Mouse (Mus musculus) hindbrain, embryonic 11.5 days (tissue): ENCODE measurements around the gene Plcg1. TPM values are rescaled to one million over a fixed set of nuclear protein-coding genes. Genes with fewer than 3 reads are reported as not detected.

ENCODE experiments used
- ATAC-seq: fragments of 200-750 bp; cut with Nextera tagmentation; 2 replicates; pipeline ENCODE4 v1.8.0; 2017; ENCODE audit warnings: mild to moderate bottlenecking, moderate TSS enrichment, moderate library complexity; ENCODE audit not compliant: low FRiP score
- DNase-seq: peaks from one replicate; pipeline ENCODE4 v3.0.0-alpha.2; 2015; ENCODE audit warnings: low spot score
- H3K27ac ChIP-seq: fragments of 300-500 bp; sonication (generic); 2 replicates; pipeline ENCODE4 v1.5.1; 2014; ENCODE audit warnings: mild to moderate bottlenecking, low read depth, low read length
- H3K27me3 ChIP-seq: fragments of 300-500 bp; sonication (generic); 2 replicates; pipeline ENCODE4 v1.6.1; 2014; ENCODE audit warnings: mild to moderate bottlenecking, low read length, moderate library complexity, mixed read lengths; ENCODE audit not compliant: control insufficient read depth, insufficient read depth
- H3K36me3 ChIP-seq: fragments of 300-500 bp; sonication (generic); 2 replicates; pipeline ENCODE4 v1.6.1; 2014; ENCODE audit warnings: mild to moderate bottlenecking, low read length, moderate library complexity, mixed read lengths; ENCODE audit not compliant: control insufficient read depth, insufficient read depth
- H3K4me1 ChIP-seq: fragments of 300-500 bp; sonication (generic); replicated peaks from 2 replicates; pipeline ENCODE4 v1.6.1; 2014; ENCODE audit warnings: low read length, mixed read lengths; ENCODE audit not compliant: control insufficient read depth, insufficient read depth
- H3K4me2 ChIP-seq: fragments of 300-500 bp; sonication (generic); replicated peaks from 2 replicates; pipeline ENCODE4 v1.6.1; 2014; ENCODE audit warnings: mild to moderate bottlenecking, low read depth, low read length
- H3K4me3 ChIP-seq: fragments of 300-500 bp; sonication (generic); 2 replicates; pipeline ENCODE4 v1.5.1; 2014; ENCODE audit warnings: low read depth, low read length
- H3K9ac ChIP-seq: fragments of 300-500 bp; sonication (generic); 2 replicates; pipeline ENCODE4 v1.6.1; 2014; ENCODE audit warnings: low read depth, low read length
- H3K9me3 ChIP-seq: fragments of 300-500 bp; sonication (generic); 2 replicates; pipeline ENCODE4 v1.6.1; 2016; ENCODE audit warnings: low read length; ENCODE audit not compliant: control insufficient read depth
- WGBS: fragments of 180-500 bp; shearing (Covaris S2); extraction: QIAGEN DNeasy Blood & Tissue Kit; methylation state at CpG from one replicate; pipeline ENCODE4 v1.1.7; 2014; 5-methylcytosine and 5-hydroxymethylcytosine counted together
- polyA plus RNA-seq: library from polyadenylated mRNA; unstranded; fragments of >200 nt; fragmentation: Nextera tagmentation; extraction: Ambion mirVana; gene quantifications from 2 replicates; pipeline ENCODE4 v1.2.1, GENCODE M21; 2014

The Plcg1 gene
- 67.8 and 73.3 TPM in 2 replicates for polyA plus RNA-seq

- Histone ChIP-seq H3K4me1 (peaks cover 7% of the 10 kb centered on the region; the same call in 1 of the 2 replicates), H3K27me3 (no peaks in the 10 kb centered on the region), H3K36me3 (peaks cover 6% of the 10 kb centered on the region; the same call in 1 of the 2 replicates), H3K9ac (peak within 1 kb of the TSS; percentile 98), H3K27ac (peak within 1 kb of the TSS; percentile 95), H3K4me3 (peak within 1 kb of the TSS; percentile 90), H3K4me2 (peak within 1 kb of the TSS; percentile 91), H3K9me3 (no peaks in the 10 kb centered on the region)
- peak; percentile 97 for DNase-seq
- ATAC-seq: peak; percentile 96
- under 1% methylated on average over 66 of the region's 99 CpGs for WGBS
These were observed at the start of gene Plcg1 for GRCm38 (mm10) chr2:160731117-160731838. Gene Plcg1 (plus strand): TSS chr2:160731300.

DNA sequence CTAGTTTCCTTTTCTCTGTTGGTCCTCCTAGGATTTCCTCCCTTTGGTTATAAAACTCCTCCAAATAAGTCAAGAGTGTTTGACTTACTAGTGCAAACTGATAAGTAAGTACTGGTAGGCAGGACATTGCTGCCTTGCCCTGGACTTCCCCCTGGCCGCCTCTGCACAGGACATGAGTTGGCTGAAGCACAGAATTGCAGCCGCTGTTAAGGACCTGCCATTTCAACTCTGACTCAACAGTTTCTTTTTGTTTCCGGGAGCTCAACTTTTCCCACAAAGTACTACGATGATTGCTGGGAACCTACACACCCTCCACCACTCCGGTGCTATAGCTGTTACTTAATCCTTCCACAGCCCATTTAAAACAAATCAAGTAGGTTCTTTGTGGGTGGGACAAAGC, 30.8 kb upstream of the Plcg1 start:
- Histone ChIP-seq H3K27me3 (no peaks in the 10 kb centered on the region), H3K27ac (no peak overlapping the region), H3K4me1 (no peaks in the 10 kb centered on the region), H3K4me2 (no peak overlapping the region), H3K4me3 (no peak overlapping the region), H3K9me3 (no peaks in the 10 kb centered on the region), H3K9ac (no peak overlapping the region), H3K36me3 (peaks cover 2% of the 10 kb centered on the region; the same call in 1 of the 2 replicates)
- WGBS: 91% methylated on average over 5 of the region's 5 CpGs
- no peak for ATAC-seq
- DNase-seq: no peak

DNA sequence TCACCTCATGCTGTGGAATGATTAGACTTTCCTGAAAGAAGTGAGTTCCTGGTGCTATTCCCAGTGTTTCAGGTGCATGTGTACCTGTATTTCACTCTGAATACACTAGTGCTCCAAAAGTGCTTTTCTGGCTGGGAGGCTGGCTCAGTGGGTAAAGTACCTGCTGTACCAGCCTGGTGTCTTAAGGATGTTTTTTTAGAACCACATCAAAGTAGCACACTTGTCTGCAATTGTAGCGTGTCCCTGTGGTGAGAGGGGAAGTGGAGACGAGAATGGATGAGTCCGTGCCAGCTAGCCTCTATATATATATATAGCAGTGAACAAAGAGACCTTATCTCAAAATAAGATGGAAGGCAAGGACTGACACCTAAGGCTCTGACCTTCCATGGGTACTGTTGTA, 29.5 kb upstream of the Plcg1 start:
- Histone ChIP-seq H3K27me3 (no peaks in the 10 kb centered on the region), H3K27ac (no peak overlapping the region), H3K36me3 (peaks cover 5% of the 10 kb centered on the region; the same call in 1 of the 2 replicates), H3K4me3 (no peak overlapping the region), H3K9ac (no peak overlapping the region), H3K9me3 (no peaks in the 10 kb centered on the region), H3K4me2 (no peak overlapping the region), H3K4me1 (no peaks in the 10 kb centered on the region)
- no peak for DNase-seq
- no peak for ATAC-seq
- 93% methylated on average over 3 of the region's 3 CpGs for WGBS

DNA sequence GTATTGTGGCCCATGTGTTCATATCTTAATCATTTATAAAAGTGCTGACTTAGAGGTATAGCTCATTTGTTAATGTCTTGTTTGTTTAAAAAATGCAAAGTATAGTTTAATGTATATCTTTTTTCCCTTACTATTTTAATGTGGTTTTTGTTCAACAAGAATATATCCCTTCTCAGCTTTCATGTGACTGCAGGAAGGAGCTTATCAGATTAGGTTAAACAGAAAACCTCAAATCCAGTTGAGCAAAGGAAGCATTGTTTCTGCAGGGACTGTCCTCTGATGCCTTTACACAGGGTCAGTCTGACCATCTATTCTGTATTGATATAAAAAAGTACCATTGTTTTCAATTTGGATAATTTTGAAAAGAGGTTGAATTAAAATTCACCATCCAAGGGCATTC, 28.3 kb upstream of the Plcg1 start:
- H3K27ac ChIP-seq: no peak overlapping the region
- peaks cover 6% of the 10 kb centered on the region; the same call in 1 of the 2 replicates for H3K36me3 ChIP-seq
- H3K9me3 ChIP-seq: no peaks in the 10 kb centered on the region
- no peaks in the 10 kb centered on the region for H3K4me1 ChIP-seq
- no peak overlapping the region for H3K4me2 ChIP-seq
- no peak for ATAC-seq
- H3K4me3 ChIP-seq: no peak overlapping the region
- DNase-seq: no peak
- no peaks in the 10 kb centered on the region for H3K27me3 ChIP-seq
- no peak overlapping the region for H3K9ac ChIP-seq

DNA sequence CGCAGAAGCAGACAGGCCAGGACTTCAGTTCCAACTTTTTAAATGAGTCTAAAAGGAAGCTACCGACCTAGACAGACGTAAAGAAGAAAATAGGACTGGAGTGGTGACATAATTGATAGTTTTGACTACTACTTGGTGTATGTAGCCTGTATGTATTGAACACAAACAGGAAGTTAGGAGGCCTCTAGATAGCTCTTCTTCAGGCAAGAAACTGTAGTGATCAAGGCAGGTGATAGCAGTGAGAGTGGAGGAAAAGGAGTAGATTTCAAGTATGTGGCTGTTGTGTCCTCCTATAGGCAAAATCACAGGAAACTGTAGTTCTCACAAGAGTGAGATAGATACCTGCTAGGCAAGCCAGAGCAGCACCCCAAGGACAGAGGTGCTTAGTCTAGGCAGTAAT, 23.4 kb upstream of the Plcg1 start:
- Histone ChIP-seq H3K27me3 (no peaks in the 10 kb centered on the region), H3K4me2 (no peak overlapping the region), H3K4me1 (no peaks in the 10 kb centered on the region), H3K9ac (no peak overlapping the region), H3K27ac (no peak overlapping the region), H3K9me3 (no peaks in the 10 kb centered on the region), H3K4me3 (no peak overlapping the region), H3K36me3 (peaks cover 8% of the 10 kb centered on the region)
- DNase-seq (no peak), ATAC-seq (no peak)
- 95% methylated on average over 3 of the region's 3 CpGs for WGBS

DNA sequence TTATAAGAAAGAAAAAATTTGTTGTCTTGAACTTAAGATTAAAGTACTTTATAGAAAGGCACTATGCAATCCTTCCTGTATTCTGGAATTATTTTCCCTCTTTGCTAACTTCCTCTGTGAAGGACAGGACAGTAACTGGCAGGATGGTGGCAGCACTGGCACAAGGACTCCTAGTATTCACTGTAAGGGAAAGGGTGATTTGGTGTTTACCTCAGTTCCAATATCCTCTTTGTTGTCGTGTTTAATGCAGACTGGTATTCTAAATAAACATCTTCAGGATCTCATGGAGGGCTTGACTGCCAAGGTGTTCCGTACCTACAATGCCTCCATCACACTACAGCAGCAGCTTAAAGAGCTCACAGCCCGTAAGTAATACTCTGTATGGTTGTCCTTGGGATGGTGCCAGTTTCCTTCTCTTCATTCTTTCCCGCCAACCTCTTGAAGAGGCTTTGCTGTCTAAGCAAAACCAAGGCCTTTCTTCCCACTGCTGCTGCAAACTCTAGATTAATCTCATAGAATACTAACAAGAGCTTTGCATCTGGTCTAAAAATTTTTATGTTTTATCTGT, 15.6 kb upstream of the Plcg1 start:
- DNase-seq: no peak
- WGBS: 89% methylated on average over 4 of the region's 4 CpGs
- Histone ChIP-seq H3K9me3 (no peaks in the 10 kb centered on the region), H3K4me2 (no peak overlapping the region), H3K9ac (no peak overlapping the region), H3K4me3 (no peak overlapping the region), H3K27ac (no peak overlapping the region), H3K27me3 (no peaks in the 10 kb centered on the region), H3K36me3 (peaks cover 15% of the 10 kb centered on the region), H3K4me1 (no peaks in the 10 kb centered on the region)
- no peak for ATAC-seq

DNA sequence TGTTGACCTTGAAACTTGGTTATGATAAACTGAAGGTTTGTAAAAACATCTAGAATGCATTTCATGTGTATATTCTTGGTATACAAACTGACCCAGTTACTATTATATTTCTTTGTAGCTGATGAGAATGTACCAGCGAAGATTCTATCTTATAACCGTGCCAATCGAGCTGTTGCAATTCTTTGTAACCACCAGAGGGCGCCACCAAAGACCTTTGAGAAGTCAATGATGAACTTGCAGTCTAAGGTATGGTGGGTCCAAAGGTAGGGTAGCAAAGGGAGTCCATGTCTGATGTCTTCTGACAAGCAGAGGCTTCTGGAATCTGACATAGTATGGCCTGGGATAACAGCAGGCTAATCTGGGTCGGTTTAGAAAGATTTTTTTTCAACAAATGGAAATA, 13.8 kb upstream of the Plcg1 start:
- peak; percentile 74 for DNase-seq
- no peak for ATAC-seq
- peaks cover 14% of the 10 kb centered on the region for H3K36me3 ChIP-seq

DNA sequence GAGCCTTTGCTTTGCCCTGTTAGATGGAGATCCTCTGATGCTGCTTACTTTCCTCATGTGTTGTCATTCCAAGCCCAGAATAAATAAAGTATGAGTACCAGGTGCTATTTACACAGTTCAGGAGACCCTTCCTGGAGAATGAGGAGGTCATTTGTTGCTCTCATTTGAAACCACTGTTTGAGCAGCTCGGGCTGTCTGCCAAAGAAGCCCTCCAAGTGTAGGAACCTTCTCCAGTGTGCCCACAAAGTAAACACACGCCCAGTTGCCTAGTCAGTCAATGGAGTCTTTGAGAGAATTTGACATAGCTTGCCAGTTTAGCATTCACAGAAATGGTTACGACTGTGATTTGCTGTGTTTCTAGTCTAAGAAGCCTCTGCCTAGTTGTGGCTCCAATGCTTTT, 12.3 kb upstream of the Plcg1 start:
- DNase-seq (no peak), ATAC-seq (no peak)
- Histone ChIP-seq H3K4me3 (no peak overlapping the region), H3K4me1 (no peaks in the 10 kb centered on the region), H3K9me3 (no peaks in the 10 kb centered on the region), H3K36me3 (peaks cover 11% of the 10 kb centered on the region; the same call in 1 of the 2 replicates), H3K27me3 (no peaks in the 10 kb centered on the region), H3K27ac (no peak overlapping the region), H3K4me2 (no peak overlapping the region), H3K9ac (no peak overlapping the region)
- WGBS: 91% methylated on average over 3 of the region's 3 CpGs

More for the DNA sequence above, 13.8 kb upstream of the Plcg1 start:
- Histone ChIP-seq H3K4me1 (no peaks in the 10 kb centered on the region), H3K9ac (no peak overlapping the region), H3K4me3 (no peak overlapping the region), H3K27ac (no peak overlapping the region), H3K9me3 (no peaks in the 10 kb centered on the region), H3K4me2 (no peak overlapping the region), H3K27me3 (no peaks in the 10 kb centered on the region)
- 77% methylated on average over 5 of the region's 5 CpGs for WGBS

GRCm38 (mm10) chr2:160722714-160723113, 8.4 kb upstream of the Plcg1 start:
- Histone ChIP-seq H3K4me3 (no peak overlapping the region), H3K4me1 (no peaks in the 10 kb centered on the region), H3K27me3 (no peaks in the 10 kb centered on the region), H3K9me3 (no peaks in the 10 kb centered on the region), H3K27ac (no peak overlapping the region), H3K4me2 (no peak overlapping the region), H3K36me3 (peaks cover 6% of the 10 kb centered on the region; the same call in 1 of the 2 replicates), H3K9ac (no peak overlapping the region)
- 84% methylated on average over 4 of the region's 4 CpGs for WGBS
- no peak for DNase-seq
- no peak for ATAC-seq
